Mouse (Mus musculus): Measurements from ENCODE around the gene Prc1. TPM values are rescaled to one million over a fixed set of nuclear protein-coding genes. Genes with fewer than 3 reads are reported as not detected.

Gene Prc1
- polyA plus RNA-seq, 1 experiment from 2014 or later = 253 TPM

- H3K4me3 ChIP-seq = peak within 1 kb of the TSS; percentile 73
- peaks cover 16% of the 10 kb centered on the region for H3K27me3 ChIP-seq (ENCODE audit: low read depth, poor library complexity, severe bottlenecking)
- no peaks in the 10 kb centered on the region for H3K9me3 ChIP-seq (replicated peaks)
- peak; percentile 94 for DNase-seq (ENCODE audit: low spot score)
- peak within 1 kb of the TSS; percentile 92 for H3K27ac ChIP-seq (replicated peaks)
- under 1% methylated on average over 25 of the region's 25 CpGs for WGBS
- H3K36me3 ChIP-seq = peaks cover 9% of the 10 kb centered on the region
- H3K4me1 ChIP-seq = peaks cover 58% of the 10 kb centered on the region
These were observed 48.6 kb downstream of the Prc1 start, which contains the start of gene Hddc3 for GRCm38 (mm10) chr7:80342858-80343257. TSS of gene Hddc3 (plus strand) at chr7:80343104.

GRCm38 (mm10) chr7:80343270-80344018 lies 49.2 kb downstream of the Prc1 start:
- Histone ChIP-seq H3K9me3 (replicated peaks) (no peaks in the 10 kb centered on the region), H3K27ac (replicated peaks) (peak overlapping the region; percentile 92), H3K4me3 (peak overlapping the region; percentile 73), H3K36me3 (peaks cover 7% of the 10 kb centered on the region), H3K27me3 (ENCODE audit: low read depth, poor library complexity, severe bottlenecking) (peaks cover 16% of the 10 kb centered on the region), H3K4me1 (peaks cover 57% of the 10 kb centered on the region)
- DNase-seq (ENCODE audit: low spot score) = no peak
- WGBS = 26% methylated on average over 19 of the region's 19 CpGs

- DNase-seq (ENCODE audit: low spot score) = no peak
- H3K4me3 ChIP-seq = no peak overlapping the region
These were observed 51.9 kb downstream of the Prc1 start for GRCm38 (mm10) chr7:80346173-80346572.

GRCm38 (mm10) chr7:80346830-80347229 lies 52.6 kb downstream of the Prc1 start:
- no peak overlapping the region for H3K4me3 ChIP-seq
- peaks cover 8% of the 10 kb centered on the region for H3K27me3 ChIP-seq (ENCODE audit: low read depth, poor library complexity, severe bottlenecking)
- 93% methylated on average over 5 of the region's 5 CpGs for WGBS
- H3K4me1 ChIP-seq = peaks cover 29% of the 10 kb centered on the region
- H3K36me3 ChIP-seq = peaks cover 26% of the 10 kb centered on the region
- no peak for DNase-seq (ENCODE audit: low spot score)
- no peaks in the 10 kb centered on the region for H3K9me3 ChIP-seq (replicated peaks)
- H3K27ac ChIP-seq (replicated peaks) = no peak overlapping the region

More at GRCm38 (mm10) chr7:80346173-80346572, 51.9 kb downstream of the Prc1 start:
- WGBS = 93% methylated on average over 9 of the region's 9 CpGs
- peaks cover 36% of the 10 kb centered on the region for H3K4me1 ChIP-seq
- peaks cover 20% of the 10 kb centered on the region for H3K36me3 ChIP-seq
- H3K27ac ChIP-seq (replicated peaks) = no peak overlapping the region
- peaks cover 14% of the 10 kb centered on the region for H3K27me3 ChIP-seq (ENCODE audit: low read depth, poor library complexity, severe bottlenecking)
- no peaks in the 10 kb centered on the region for H3K9me3 ChIP-seq (replicated peaks)

GRCm38 (mm10) chr7:80347670-80348586 lies 53.7 kb downstream of the Prc1 start:
- Histone ChIP-seq H3K27me3 (ENCODE audit: low read depth, poor library complexity, severe bottlenecking) (no peaks in the 10 kb centered on the region), H3K4me3 (no peak overlapping the region), H3K27ac (replicated peaks) (no peak overlapping the region), H3K36me3 (peaks cover 36% of the 10 kb centered on the region), H3K9me3 (replicated peaks) (no peaks in the 10 kb centered on the region), H3K4me1 (peaks cover 18% of the 10 kb centered on the region)
- no peak for DNase-seq (ENCODE audit: low spot score)
- WGBS = 77% methylated on average over 13 of the region's 13 CpGs

GRCm38 (mm10) chr7:80350808-80351207 lies 56.6 kb downstream of the Prc1 start:
- H3K27me3 ChIP-seq (ENCODE audit: low read depth, poor library complexity, severe bottlenecking) = no peaks in the 10 kb centered on the region
- DNase-seq (ENCODE audit: low spot score) = no peak
- H3K9me3 ChIP-seq (replicated peaks) = no peaks in the 10 kb centered on the region
- H3K27ac ChIP-seq (replicated peaks) = no peak overlapping the region
- WGBS = 80% methylated on average over 2 of the region's 2 CpGs
- H3K4me1 ChIP-seq = peaks cover 9% of the 10 kb centered on the region; the same call in 1 of the 2 replicates
- H3K36me3 ChIP-seq = peaks cover 56% of the 10 kb centered on the region
- no peak overlapping the region for H3K4me3 ChIP-seq

GRCm38 (mm10) chr7:80352920-80353319 lies 58.7 kb downstream of the Prc1 start:
- no peak for DNase-seq (ENCODE audit: low spot score)
- H3K27me3 ChIP-seq (ENCODE audit: low read depth, poor library complexity, severe bottlenecking) = no peaks in the 10 kb centered on the region
- no peaks in the 10 kb centered on the region for H3K9me3 ChIP-seq (replicated peaks)
- no peak overlapping the region for H3K27ac ChIP-seq (replicated peaks)
- 92% methylated on average over 8 of the region's 8 CpGs for WGBS
- peaks cover 74% of the 10 kb centered on the region for H3K36me3 ChIP-seq
- H3K4me3 ChIP-seq = no peak overlapping the region
- peaks cover 21% of the 10 kb centered on the region for H3K4me1 ChIP-seq

GRCm38 (mm10) chr7:80356351-80356750 lies 62.1 kb downstream of the Prc1 start:
- peak overlapping the region; percentile 69; the same call in 1 of the 2 replicates for H3K27ac ChIP-seq (replicated peaks)
- WGBS = 89% methylated on average over 13 of the region's 13 CpGs
- no peak overlapping the region for H3K4me3 ChIP-seq
- H3K36me3 ChIP-seq = peaks cover 94% of the 10 kb centered on the region
- peaks cover 20% of the 10 kb centered on the region for H3K4me1 ChIP-seq
- H3K9me3 ChIP-seq (replicated peaks) = no peaks in the 10 kb centered on the region
- H3K27me3 ChIP-seq (ENCODE audit: low read depth, poor library complexity, severe bottlenecking) = no peaks in the 10 kb centered on the region
- no peak for DNase-seq (ENCODE audit: low spot score)

- H3K9me3 ChIP-seq (replicated peaks) = no peaks in the 10 kb centered on the region
- peak overlapping the region; percentile 69 for H3K27ac ChIP-seq (replicated peaks)
- DNase-seq (ENCODE audit: low spot score) = peak; percentile 49
- H3K36me3 ChIP-seq = peaks cover 95% of the 10 kb centered on the region
- no peak overlapping the region for H3K4me3 ChIP-seq
- H3K4me1 ChIP-seq = peaks cover 20% of the 10 kb centered on the region
- 34% methylated on average over 8 of the region's 8 CpGs for WGBS
- no peaks in the 10 kb centered on the region for H3K27me3 ChIP-seq (ENCODE audit: low read depth, poor library complexity, severe bottlenecking)
These were observed 62.9 kb downstream of the Prc1 start for GRCm38 (mm10) chr7:80357156-80357555.

- peaks cover 95% of the 10 kb centered on the region for H3K36me3 ChIP-seq
- H3K27me3 ChIP-seq (ENCODE audit: low read depth, poor library complexity, severe bottlenecking) = no peaks in the 10 kb centered on the region
- DNase-seq (ENCODE audit: low spot score) = no peak
- no peaks in the 10 kb centered on the region for H3K9me3 ChIP-seq (replicated peaks)
- 0 out of 2 replicates have a peak overlapping the region, but pooled peaks have one; percentile 28 for H3K27ac ChIP-seq (replicated peaks)
- no peak overlapping the region for H3K4me3 ChIP-seq
- 79% methylated on average over 4 of the region's 4 CpGs for WGBS
- peaks cover 20% of the 10 kb centered on the region for H3K4me1 ChIP-seq
These were observed 63.8 kb downstream of the Prc1 start for GRCm38 (mm10) chr7:80358039-80358438.

GRCm38 (mm10) chr7:80360435-80360834 lies 66.2 kb downstream of the Prc1 start:
- WGBS = 81% methylated on average over 3 of the region's 3 CpGs
- peaks cover 97% of the 10 kb centered on the region for H3K36me3 ChIP-seq
- no peaks in the 10 kb centered on the region for H3K27me3 ChIP-seq (ENCODE audit: low read depth, poor library complexity, severe bottlenecking)
- H3K4me1 ChIP-seq = peaks cover 20% of the 10 kb centered on the region
- H3K27ac ChIP-seq (replicated peaks) = no peak overlapping the region
- H3K9me3 ChIP-seq (replicated peaks) = no peaks in the 10 kb centered on the region
- H3K4me3 ChIP-seq = no peak overlapping the region
- DNase-seq (ENCODE audit: low spot score) = no peak

GRCm38 (mm10) chr7:80365759-80366158 lies 71.5 kb downstream of the Prc1 start:
- Histone ChIP-seq H3K27me3 (ENCODE audit: low read depth, poor library complexity, severe bottlenecking) (no peaks in the 10 kb centered on the region), H3K4me1 (peaks cover 17% of the 10 kb centered on the region), H3K9me3 (replicated peaks) (no peaks in the 10 kb centered on the region), H3K4me3 (no peak overlapping the region), H3K36me3 (peaks cover 76% of the 10 kb centered on the region), H3K27ac (replicated peaks) (no peak overlapping the region)
- no peak for DNase-seq (ENCODE audit: low spot score)
- WGBS = 94% methylated on average over 2 of the region's 2 CpGs
